Mouse (Mus musculus) CH12.LX (cell line): Measurements from ENCODE around the gene Tmc4. TPM values are rescaled to one million over a fixed set of nuclear protein-coding genes. Genes with fewer than 3 reads are reported as not detected.

Experiments used
- DNase-seq: peaks from one replicate; pipeline ENCODE4 v3.0.0-alpha.2; 2013; ENCODE audit errors: extremely low read depth
- H3K27ac ChIP-seq: 2 replicates; pipeline ENCODE4 v1.5.1; 2012; ENCODE audit warnings: low read depth, mild to moderate bottlenecking, control low read depth, moderate library complexity; ENCODE audit not compliant: insufficient read depth
- H3K27me3 ChIP-seq: replicated peaks from 2 replicates; pipeline ENCODE3; 2012; ENCODE audit warnings: inconsistent platforms
- H3K36me3 ChIP-seq, 2 experiments: replicated peaks in 1 of 2; 2 replicates each; pipeline versions ENCODE3 to v1.6.1; 2012; ENCODE audit warnings: inconsistent platforms in 1 of 2, low read length in 1 of 2, mild to moderate bottlenecking in 1 of 2, mixed read lengths in 1 of 2, moderate library complexity in 1 of 2; ENCODE audit not compliant: control insufficient read depth in 1 of 2, insufficient read depth in 1 of 2
- H3K4me1 ChIP-seq, 2 experiments: 2 replicates each; pipeline ENCODE4 v1.6.1; 2012; ENCODE audit warnings: inconsistent platforms in 1 of 2, moderate library complexity in 1 of 2; ENCODE audit not compliant: insufficient read depth in 2 of 2, control insufficient read depth in 1 of 2
- H3K4me2 ChIP-seq: 2 replicates; pipeline ENCODE4 v1.6.1; 2012; ENCODE audit warnings: low read depth, mild to moderate bottlenecking, control low read depth; ENCODE audit not compliant: poor library complexity, insufficient read depth, severe bottlenecking
- H3K4me3 ChIP-seq, 3 experiments: fragments of 150-350 bp in 1 of 3; sonication (generic) in 1 of 3; replicated peaks in 1 of 3; 2 replicates each; pipeline versions ENCODE3 to v1.5.1; 2011 to 2012; ENCODE audit warnings: low read depth in 2 of 3, low read length in 2 of 3, mild to moderate bottlenecking in 2 of 3, moderate library complexity in 2 of 3, control low read depth in 1 of 3, improper control_type of control experiment in 1 of 3, inconsistent platforms in 1 of 3, mixed read lengths in 1 of 3; ENCODE audit not compliant: poor library complexity in 1 of 3
- H3K79me2 ChIP-seq: replicated peaks from 2 replicates; pipeline ENCODE4 v1.6.1; 2012; ENCODE audit warnings: mild to moderate bottlenecking, moderate library complexity; ENCODE audit not compliant: control insufficient read depth, poor library complexity, insufficient read depth, severe bottlenecking; ENCODE audit errors: extremely low read depth
- H3K9ac ChIP-seq: 2 replicates; pipeline ENCODE4 v1.6.1; 2012; ENCODE audit warnings: low read depth, mild to moderate bottlenecking, control low read depth, moderate library complexity; ENCODE audit not compliant: insufficient read depth
- H3K9me3 ChIP-seq: replicated peaks from 2 replicates; pipeline ENCODE3; 2012; ENCODE audit warnings: low read length, inconsistent platforms, mixed read lengths
- BHLHE40 ChIP-seq: IDR thresholded peaks from 2 replicates; pipeline ENCODE4 v1.6.1; 2011; ENCODE audit warnings: mild to moderate bottlenecking, low read depth, low read length, improper control_type of control experiment
- CHD1 ChIP-seq: IDR thresholded peaks from 2 replicates; pipeline ENCODE4 v1.6.1; 2012; ENCODE audit warnings: low read depth, low read length, improper control_type of control experiment, inconsistent platforms
- CHD2 ChIP-seq: IDR thresholded peaks from 2 replicates; pipeline ENCODE4 v1.6.1; 2011; ENCODE audit warnings: low read length, improper control_type of control experiment
- CTCF ChIP-seq, 2 experiments: IDR thresholded peaks in 1 of 2; conservative IDR thresholded peaks in 1 of 2; 2 replicates each; pipeline ENCODE4 v1.5.1; 2011 to 2012; ENCODE audit warnings: low read depth in 2 of 2, low read length in 2 of 2, improper control_type of control experiment in 1 of 2, inconsistent platforms in 1 of 2, mild to moderate bottlenecking in 1 of 2, moderate library complexity in 1 of 2
- ELF1 ChIP-seq: IDR thresholded peaks from 2 replicates; pipeline ENCODE4 v1.6.1; 2014; ENCODE audit warnings: low read depth, mild to moderate bottlenecking, inconsistent platforms, low read length, improper control_type of control experiment
- EP300 ChIP-seq: IDR thresholded peaks from 2 replicates; pipeline ENCODE4 v1.6.1; 2011; ENCODE audit warnings: low read length, improper control_type of control experiment
- ETS1 ChIP-seq: conservative IDR thresholded peaks from 2 replicates; pipeline ENCODE4 v1.6.1; 2012; ENCODE audit warnings: low read depth, mild to moderate bottlenecking, inconsistent platforms, low read length, improper control_type of control experiment, moderate library complexity
- GABPA ChIP-seq: IDR thresholded peaks from 2 replicates; pipeline ENCODE4 v1.6.1; 2012; ENCODE audit warnings: low read depth, low read length, improper control_type of control experiment, inconsistent platforms; ENCODE audit not compliant: insufficient replicate concordance
- HCFC1 ChIP-seq: IDR thresholded peaks from 2 replicates; pipeline ENCODE4 v1.6.1; 2012; ENCODE audit warnings: low read depth, mild to moderate bottlenecking, inconsistent platforms, low read length, improper control_type of control experiment
- IRF4 ChIP-seq: IDR thresholded peaks from 2 replicates; pipeline ENCODE4 v1.6.1; 2014; ENCODE audit warnings: low read depth, mild to moderate bottlenecking, inconsistent platforms, low read length, improper control_type of control experiment
- KAT2A ChIP-seq: IDR thresholded peaks from 2 replicates; pipeline ENCODE4 v1.6.1; 2012; ENCODE audit warnings: low read length, improper control_type of control experiment, inconsistent platforms; ENCODE audit not compliant: insufficient replicate concordance
- MAFK ChIP-seq: IDR thresholded peaks from 2 replicates; pipeline ENCODE4 v1.6.1; 2011; ENCODE audit warnings: low read length, improper control_type of control experiment; ENCODE audit not compliant: insufficient replicate concordance
- MAX ChIP-seq: IDR thresholded peaks from 2 replicates; pipeline ENCODE4 v1.6.1; 2011; ENCODE audit warnings: low read length, improper control_type of control experiment
- MEF2A ChIP-seq: IDR thresholded peaks from 2 replicates; pipeline ENCODE4 v1.6.1; 2014; ENCODE audit warnings: low read depth, mild to moderate bottlenecking, inconsistent platforms, low read length, improper control_type of control experiment, borderline replicate concordance
- MXI1 ChIP-seq: IDR thresholded peaks from 2 replicates; pipeline ENCODE4 v1.6.1; 2011; ENCODE audit warnings: mild to moderate bottlenecking, low read depth, low read length, improper control_type of control experiment
- MYC ChIP-seq: IDR thresholded peaks from 2 replicates; pipeline ENCODE4 v1.6.1; 2011; ENCODE audit warnings: low read depth, mild to moderate bottlenecking, improper control_type of control experiment, low read length
- NELFE ChIP-seq: IDR thresholded peaks from 2 replicates; pipeline ENCODE4 v1.6.1; 2011; ENCODE audit warnings: low read depth, low read length, improper control_type of control experiment
- NRF1 ChIP-seq: IDR thresholded peaks from 2 replicates; pipeline ENCODE4 v1.6.1; 2014; ENCODE audit warnings: low read depth, mild to moderate bottlenecking, inconsistent platforms, low read length, improper control_type of control experiment, moderate library complexity
- PAX5 ChIP-seq: IDR thresholded peaks from 2 replicates; pipeline ENCODE4 v1.6.1; 2012; ENCODE audit warnings: low read length, inconsistent platforms, mixed read lengths
- POLR2A ChIP-seq: IDR thresholded peaks from 2 replicates; pipeline ENCODE4 v1.6.1; 2011; ENCODE audit warnings: low read depth, mild to moderate bottlenecking, improper control_type of control experiment, low read length
- RAD21 ChIP-seq: IDR thresholded peaks from 2 replicates; pipeline ENCODE4 v1.6.1; 2011; ENCODE audit warnings: low read depth, mild to moderate bottlenecking, low read length, improper control_type of control experiment, moderate library complexity
- RCOR1 ChIP-seq: conservative IDR thresholded peaks from 2 replicates; pipeline ENCODE4 v1.6.1; 2012; ENCODE audit warnings: low read depth, mild to moderate bottlenecking, inconsistent platforms, low read length, improper control_type of control experiment
- SIN3A ChIP-seq: IDR thresholded peaks from 2 replicates; pipeline ENCODE4 v1.6.1; 2012; ENCODE audit warnings: low read length, improper control_type of control experiment, inconsistent platforms
- SMC3 ChIP-seq: IDR thresholded peaks from 2 replicates; pipeline ENCODE4 v1.6.1; 2011; ENCODE audit warnings: low read depth, low read length, improper control_type of control experiment
- TBP ChIP-seq: conservative IDR thresholded peaks from 2 replicates; pipeline ENCODE4 v1.6.1; 2011; ENCODE audit warnings: low read depth, low read length, improper control_type of control experiment
- TCF12 ChIP-seq: IDR thresholded peaks from 2 replicates; pipeline ENCODE4 v1.6.1; 2014; ENCODE audit warnings: low read depth, mild to moderate bottlenecking, inconsistent platforms, low read length, improper control_type of control experiment
- UBTF ChIP-seq: IDR thresholded peaks from 2 replicates; pipeline ENCODE4 v1.6.1; 2012; ENCODE audit warnings: low read depth, mild to moderate bottlenecking, inconsistent platforms, low read length, improper control_type of control experiment, moderate library complexity
- USF2 ChIP-seq: conservative IDR thresholded peaks from 2 replicates; pipeline ENCODE4 v1.6.1; 2011; ENCODE audit warnings: low read depth, low read length, improper control_type of control experiment
- ZC3H11A ChIP-seq: IDR thresholded peaks from 2 replicates; pipeline ENCODE4 v1.6.1; 2012; ENCODE audit warnings: low read depth, mild to moderate bottlenecking, inconsistent platforms, low read length, improper control_type of control experiment
- ZKSCAN1 ChIP-seq: IDR thresholded peaks from 2 replicates; pipeline ENCODE4 v1.6.1; 2012; ENCODE audit warnings: low read depth, inconsistent platforms, low read length, improper control_type of control experiment, borderline replicate concordance
- ZMIZ1 ChIP-seq: IDR thresholded peaks from 2 replicates; pipeline ENCODE4 v1.6.1; 2012; ENCODE audit warnings: low read depth, mild to moderate bottlenecking, inconsistent platforms, low read length, improper control_type of control experiment
- ZNF384 ChIP-seq: IDR thresholded peaks from 2 replicates; pipeline ENCODE4 v1.6.1; 2012; ENCODE audit warnings: low read depth, low read length, improper control_type of control experiment, inconsistent platforms
- dilution Hi-C: fragments of 300-500 bp; cut with MboI; formaldehyde crosslinking; loops from 2 replicates; pipeline ENCODE4 v1.14.3; 2020; ENCODE audit warnings: low sequenced_read_pairs; ENCODE audit not compliant: extremely low pct_unique_long_range_greater_than_20kb, extremely low pct_ligation_motif_present
- in situ Hi-C: fragments of 300-500 bp; cut with MboI; formaldehyde crosslinking; loops from 3 replicates; pipeline ENCODE4 v1.14.3; 2019; ENCODE audit warnings: low sequenced_read_pairs, low pct_ligation_motif_present, low pct_unique_long_range_greater_than_20kb, mixed read lengths
- polyA plus RNA-seq: library from polyadenylated mRNA; unstranded; fragments of >175 nt; gene quantifications from 2 replicates; pipeline ENCODE4 v1.2.1, GENCODE M21; 2012; ENCODE audit warnings: low read depth; ENCODE audit not compliant: insufficient read length
- total RNA-seq, 2 experiments: library from RNA; depleted of rRNA; stranded (reverse); fragments of 300-350 nt in 1 of 2; fragments of >200 nt in 1 of 2; gene quantifications; 2 replicates each; pipeline ENCODE4 v1.2.3; 2012 to 2014

Tmc4 gene
- total and polyA plus RNA-seq, 3 experiments, result 0.56 to 4.6 (median 1.8) TPM

DNA sequence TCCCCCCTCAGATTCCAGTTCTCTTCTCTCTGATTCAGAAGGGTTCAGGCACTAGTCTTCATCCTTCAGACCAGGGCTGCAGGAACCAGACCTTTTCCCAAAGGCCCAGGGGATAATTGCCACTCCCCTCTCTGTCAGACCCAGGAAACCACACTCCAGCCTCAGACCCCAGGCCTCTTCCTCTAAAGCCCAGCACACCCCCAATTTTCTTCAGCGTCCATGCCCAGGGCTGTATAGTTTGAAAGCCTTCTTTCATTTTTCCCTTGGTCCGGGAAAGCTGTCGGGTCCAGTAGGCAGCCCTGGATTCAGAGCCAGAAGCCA, 2.2 kb downstream of the Tmc4 start:
- no peak overlapping the region for H3K4me3 ChIP-seq

DNA sequence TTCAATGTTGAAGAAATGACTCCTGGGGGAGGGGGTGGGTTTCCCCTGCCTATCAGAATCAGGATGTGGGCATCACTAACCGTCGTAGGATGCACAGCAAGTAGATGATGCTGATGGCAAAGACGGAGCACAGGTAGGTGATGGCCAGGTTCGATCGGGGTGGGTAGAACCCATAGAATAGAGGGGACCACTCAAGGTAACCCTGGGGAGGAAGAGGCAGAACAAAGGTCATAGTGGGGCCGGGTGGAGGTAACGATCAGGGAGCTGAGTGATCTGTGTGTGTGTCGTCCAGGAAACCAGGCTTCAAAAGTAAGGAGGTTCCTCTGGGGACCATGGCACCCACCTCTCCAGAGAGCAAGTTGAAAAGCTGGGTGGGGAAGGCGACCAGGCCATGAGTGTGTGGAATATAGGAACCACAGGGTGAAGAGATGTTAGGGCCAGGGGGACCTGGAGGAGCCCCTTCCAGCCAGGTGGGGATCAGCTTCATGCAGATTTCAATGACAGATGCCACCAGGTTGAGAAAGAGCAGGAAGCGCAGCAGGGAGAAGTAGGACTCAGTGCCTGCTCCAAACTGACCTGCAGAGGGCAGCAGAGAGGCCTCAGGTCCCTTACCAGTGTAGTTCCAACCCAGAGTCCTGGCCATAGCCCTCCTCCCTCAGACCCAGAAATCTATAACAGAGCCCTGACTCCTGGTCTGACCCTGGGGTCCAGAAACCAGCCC, 2.7 kb downstream of the Tmc4 start:
- Histone ChIP-seq H3K36me3 (peaks cover 0 to 39% of the 10 kb centered on the region in 2 experiments), H3K4me3 (no peak overlapping the region), H3K27me3 (no peaks in the 10 kb centered on the region), H3K4me1 (peaks cover 0 to 28% of the 10 kb centered on the region in 2 experiments; a peak in 2 of 4 replicates), H3K27ac (no peak overlapping the region), H3K4me2 (no peak overlapping the region), H3K79me2 (no peaks in the 10 kb centered on the region), H3K9me3 (no peaks in the 10 kb centered on the region), H3K9ac (no peak overlapping the region)
- dilution Hi-C loops, result no loop called here
- in situ Hi-C loops, result no loop called here
- peak; percentile 85 for DNase-seq
- no peak for TF ChIP-seq ETS1
- TF ChIP-seq CHD1, result no peak
- no peak for TF ChIP-seq ZKSCAN1
- TF ChIP-seq RAD21, result peak; percentile 71
- 0 out of 2 replicates have a peak, but pooled peaks have one; percentile 14 for TF ChIP-seq TCF12
- no peak for TF ChIP-seq ZMIZ1
- no peak for TF ChIP-seq BHLHE40
- TF ChIP-seq HCFC1, result no peak
- TF ChIP-seq IRF4, result peak; percentile 17; the same call in 1 of the 2 replicates
- TF ChIP-seq ZNF384, result no peak
- TF ChIP-seq MYC, result no peak
- no peak for TF ChIP-seq MEF2A
- no peak; the same call in 1 of the 2 replicates for TF ChIP-seq NELFE
- no peak for TF ChIP-seq USF2
- no peak for TF ChIP-seq GABPA
- no peak for TF ChIP-seq SIN3A
- TF ChIP-seq POLR2A, result no peak
- no peak for TF ChIP-seq MAFK
- TF ChIP-seq ELF1, result 0 out of 2 replicates have a peak, but pooled peaks have one; percentile 38
- no peak for TF ChIP-seq RCOR1
- TF ChIP-seq MAX, result no peak
- TF ChIP-seq CTCF (conservative IDR thresholded peaks at IDR 0.05 in 1 of 2, IDR thresholded peaks at IDR 0.05 in 1 of 2; ENCODE audit: low read depth in 2 of 2, low read length in 2 of 2), result peak; percentile 88 to 96
- peak; percentile 14; the same call in 1 of the 2 replicates for TF ChIP-seq ZC3H11A
- no peak for TF ChIP-seq PAX5
- no peak for TF ChIP-seq KAT2A
- TF ChIP-seq TBP, result no peak
- peak; percentile 84 for TF ChIP-seq SMC3
- no peak for TF ChIP-seq EP300
- no peak for TF ChIP-seq NRF1
- no peak for TF ChIP-seq CHD2
- TF ChIP-seq UBTF, result no peak

More for the DNA sequence above, 2.2 kb downstream of the Tmc4 start:
- DNase-seq, result no peak
- dilution Hi-C loops, result no loop called here
- no peaks in the 10 kb centered on the region for H3K79me2 ChIP-seq
- in situ Hi-C loops, result no loop called here
- no peaks in the 10 kb centered on the region for H3K27me3 ChIP-seq
- TF ChIP-seq NRF1 (no peak), BHLHE40 (no peak), USF2 (no peak), MXI1 (no peak), CTCF (conservative IDR thresholded peaks at IDR 0.05 in 1 of 2, IDR thresholded peaks at IDR 0.05 in 1 of 2; ENCODE audit: low read depth in 2 of 2, low read length in 2 of 2) (no peak), ZC3H11A (no peak)
- no peaks in the 10 kb centered on the region for H3K9me3 ChIP-seq
- no peak overlapping the region for H3K9ac ChIP-seq
- H3K4me2 ChIP-seq, result no peak overlapping the region
- H3K36me3 ChIP-seq, result peaks cover 0 to 38% of the 10 kb centered on the region in 2 experiments
- H3K27ac ChIP-seq, result no peak overlapping the region
- peaks cover 0 to 29% of the 10 kb centered on the region in 2 experiments; a peak in 2 of 4 replicates for H3K4me1 ChIP-seq
